24 mouse cellular contexts compared by ENCODE assay signal in the genomic region with DNA sequence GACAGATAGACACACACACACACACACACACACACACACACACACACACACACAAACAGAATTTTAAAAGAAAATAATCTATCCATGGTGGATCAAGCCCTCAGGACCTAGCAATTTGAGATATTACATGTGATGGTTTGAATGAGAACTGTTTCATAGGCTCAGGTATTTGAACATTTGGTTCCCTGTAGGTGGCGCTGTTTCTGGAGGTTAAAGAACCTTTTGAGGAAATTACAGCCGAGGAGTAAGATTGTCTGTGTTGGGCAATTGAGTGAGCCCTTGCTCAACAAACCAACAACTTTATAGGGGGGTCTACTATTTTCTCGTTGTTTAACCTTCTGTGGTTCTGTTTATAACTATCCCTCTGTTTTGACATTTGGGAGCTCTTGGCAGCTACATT.
DNase-seq lines count a peak whose midpoint lies in the region; ATAC-seq and TF ChIP-seq lines count a peak whose summit lies in the region.
"Had no signal": no experiment of that assay in that cellular context is flagged by ENCODE, and none has a peak within 500 bp of the region (broad histone marks: within the 10 kb centered on the region; RNA-seq: fewer than 3 reads in every experiment).

No protein-coding gene starts in this region.

- no peak for TF ChIP-seq POLR2A in CH12.LX (IDR thresholded peaks at IDR 0.05; ENCODE audit: low read depth, low read length)
- no peak for TF ChIP-seq POLR2A in brain, embryonic 14.5 days (IDR thresholded peaks at IDR 0.05; ENCODE audit: borderline replicate concordance, extremely low read depth, insufficient read depth, insufficient read length, poor library complexity, severe bottlenecking)

- TF ChIP-seq EP300 in CH12.LX (IDR thresholded peaks at IDR 0.05; ENCODE audit: low read length) = no peak

- WGBS in lung, embryonic 14.5 days = 60% methylated on average over 3 of the region's 3 CpGs
- WGBS in liver, embryonic 12.5 days (ENCODE audit: insufficient replicate concordance) = 50% methylated on average over 3 of the region's 3 CpGs

- no peaks in the 10 kb centered on the region for H3K27me3 ChIP-seq in lung, embryonic 14.5 days (ENCODE audit: insufficient read depth, low read length)
- H3K27me3 ChIP-seq in CH12.LX (replicated peaks) = no peaks in the 10 kb centered on the region
- no peaks in the 10 kb centered on the region for H3K27me3 ChIP-seq in liver, embryonic 12.5 days (replicated peaks)
- H3K27me3 ChIP-seq: embryonic facial prominence, embryonic 12.5 days; forebrain, embryonic 12.5 days; hindbrain, embryonic 13.5 days; intestine, embryonic 15.5 days had no signal

- H3K4me1 ChIP-seq in lung, embryonic 14.5 days (ENCODE audit: insufficient read depth) = no peaks in the 10 kb centered on the region
- H3K4me1 ChIP-seq in CH12.LX (ENCODE audit: control insufficient read depth in 1 of 2, insufficient read depth in 2 of 2) = no peaks in the 10 kb centered on the region
- no peaks in the 10 kb centered on the region for H3K4me1 ChIP-seq in liver, embryonic 12.5 days
- H3K4me1 ChIP-seq: embryonic facial prominence, embryonic 12.5 days; forebrain, embryonic 12.5 days; heart, embryonic 10.5 days; hindbrain, embryonic 13.5 days; intestine, embryonic 15.5 days had no signal

- H3K4me3 ChIP-seq in lung, embryonic 14.5 days (ENCODE audit: low read depth, low read length) = no peak overlapping the region
- no peak overlapping the region for H3K4me3 ChIP-seq in CH12.LX (replicated peaks in 1 of 3; ENCODE audit: low read depth in 2 of 3, low read length in 2 of 3, poor library complexity in 1 of 3)
- no peak overlapping the region for H3K4me3 ChIP-seq in liver, embryonic 12.5 days
- H3K4me3 ChIP-seq: embryonic facial prominence, embryonic 12.5 days; forebrain, embryonic 12.5 days; heart, embryonic 10.5 days; hindbrain, embryonic 13.5 days; intestine, embryonic 15.5 days had no signal

- dilution Hi-C loops in CH12.LX (cut with MboI; ENCODE audit: extremely low pct_ligation_motif_present, extremely low pct_unique_long_range_greater_than_20kb, low sequenced_read_pairs) = no loop called here

- H3K27ac ChIP-seq in lung, embryonic 14.5 days (ENCODE audit: low read depth) = no peak overlapping the region
- H3K27ac ChIP-seq in CH12.LX (ENCODE audit: insufficient read depth, low read depth) = no peak overlapping the region
- no peak overlapping the region for H3K27ac ChIP-seq in liver, embryonic 12.5 days
- H3K27ac ChIP-seq: embryonic facial prominence, embryonic 12.5 days; forebrain, embryonic 12.5 days; heart, embryonic 10.5 days; hindbrain, embryonic 13.5 days; intestine, embryonic 15.5 days had no signal

- DNase-seq in lung, embryonic 14.5 days = peak; percentile 14
- DNase-seq in lung, postnatal 36 days = no peak
- DNase-seq in CH12.LX (ENCODE audit: extremely low read depth) (peak; percentile 28), NIH3T3 (ENCODE audit: low read depth) (peak; percentile 6)
- peak; percentile 10 for DNase-seq in brain, embryonic 14.5 days (ENCODE audit: low read depth)
- DNase-seq in cerebellum, postnatal 36 days = no peak
- no peak for DNase-seq in urinary bladder, postnatal 36 days (ENCODE audit: low spot score in 2 of 2)
- DNase-seq: adrenal gland, adult 8-10 months; adrenal gland, postnatal 36 days; B cell, adult 2 months; cerebellum, adult 11 months; cerebellum, adult 8-10 months; gastrocnemius, postnatal 10 days; heart, adult 18-20 months; heart, postnatal 10 days; heart, postnatal 4 days had no signal

- no peak for TF ChIP-seq CTCF in lung, embryonic 14.5 days (IDR thresholded peaks at IDR 0.05; ENCODE audit: low read depth)
- TF ChIP-seq CTCF in CH12.LX (conservative IDR thresholded peaks at IDR 0.05 in 1 of 2, IDR thresholded peaks at IDR 0.05 in 1 of 2; ENCODE audit: low read depth in 2 of 2, low read length in 2 of 2) = peak in 1 of 2 experiments; percentile 45; a peak in 2 of 4 replicates
- TF ChIP-seq CTCF in brain, embryonic 14.5 days (IDR thresholded peaks at IDR 0.05; ENCODE audit: borderline replicate concordance, extremely low read depth, insufficient read depth, insufficient read length) = no peak

- in situ Hi-C loops in CH12.LX (cut with MboI; ENCODE audit: low pct_ligation_motif_present, low pct_unique_long_range_greater_than_20kb, low sequenced_read_pairs) = no loop called here

- no peak overlapping the region for H3K9ac ChIP-seq in lung, embryonic 14.5 days
- no peak overlapping the region for H3K9ac ChIP-seq in CH12.LX (ENCODE audit: insufficient read depth, low read depth)
- no peak overlapping the region for H3K9ac ChIP-seq in liver, embryonic 12.5 days
- H3K9ac ChIP-seq: embryonic facial prominence, embryonic 12.5 days; forebrain, embryonic 12.5 days; hindbrain, embryonic 13.5 days; intestine, embryonic 15.5 days had no signal

- H3K4me2 ChIP-seq in lung, embryonic 14.5 days = no peak overlapping the region
- H3K4me2 ChIP-seq in CH12.LX (ENCODE audit: insufficient read depth, low read depth, poor library complexity, severe bottlenecking) = no peak overlapping the region
- no peak overlapping the region for H3K4me2 ChIP-seq in liver, embryonic 12.5 days
- H3K4me2 ChIP-seq: embryonic facial prominence, embryonic 12.5 days; forebrain, embryonic 12.5 days; hindbrain, embryonic 13.5 days; intestine, embryonic 15.5 days had no signal

- no peaks in the 10 kb centered on the region for H3K36me3 ChIP-seq in lung, embryonic 14.5 days (ENCODE audit: insufficient read depth)
- no peaks in the 10 kb centered on the region for H3K36me3 ChIP-seq in CH12.LX (replicated peaks in 1 of 2; ENCODE audit: control insufficient read depth in 1 of 2, insufficient read depth in 1 of 2, low read length in 1 of 2)
- H3K36me3 ChIP-seq in liver, embryonic 12.5 days = no peaks in the 10 kb centered on the region
- H3K36me3 ChIP-seq: embryonic facial prominence, embryonic 12.5 days; forebrain, embryonic 12.5 days; heart, embryonic 10.5 days; hindbrain, embryonic 13.5 days; intestine, embryonic 15.5 days had no signal

- no peaks in the 10 kb centered on the region for H3K79me2 ChIP-seq in CH12.LX (replicated peaks; ENCODE audit: control insufficient read depth, extremely low read depth, insufficient read depth, poor library complexity, severe bottlenecking)

- ATAC-seq in lung, embryonic 14.5 days (ENCODE audit: insufficient read depth) = no peak
- ATAC-seq in liver, embryonic 12.5 days = no peak
- ATAC-seq: CD4-positive, CD25-positive, alpha-beta regulatory T cell, adult 4 months; forebrain, embryonic 16.5 days; intestine, embryonic 15.5 days had no signal

- TF ChIP-seq RAD21 in CH12.LX (IDR thresholded peaks at IDR 0.05; ENCODE audit: low read depth, low read length) = no peak; the same call in none of the 2 replicates

- no peaks in the 10 kb centered on the region for H3K9me3 ChIP-seq in lung, embryonic 14.5 days (ENCODE audit: low read depth, low read length)
- H3K9me3 ChIP-seq in CH12.LX (replicated peaks; ENCODE audit: low read length) = no peaks in the 10 kb centered on the region
- no peaks in the 10 kb centered on the region for H3K9me3 ChIP-seq in liver, embryonic 12.5 days (replicated peaks)
- H3K9me3 ChIP-seq: embryonic facial prominence, embryonic 12.5 days; forebrain, embryonic 12.5 days; heart, embryonic 10.5 days; hindbrain, embryonic 13.5 days; intestine, embryonic 15.5 days had no signal

TF ChIP-seq in CH12.LX, 34 proteins besides CTCF, POLR2A, EP300 and RAD21:
- no peak for TF ChIP-seq USF1 (IDR thresholded peaks at IDR 0.05; ENCODE audit: low read depth, low read length)
- TF ChIP-seq SMC3 (IDR thresholded peaks at IDR 0.05; ENCODE audit: low read depth, low read length) = no peak
- no peak for TF ChIP-seq MEF2A (IDR thresholded peaks at IDR 0.05; ENCODE audit: borderline replicate concordance, low read depth, low read length)
- no peak for TF ChIP-seq NELFE (IDR thresholded peaks at IDR 0.05; ENCODE audit: low read depth, low read length)
- no peak for TF ChIP-seq TBP (conservative IDR thresholded peaks at IDR 0.05; ENCODE audit: low read depth, low read length)
- no peak for TF ChIP-seq SIN3A (IDR thresholded peaks at IDR 0.05; ENCODE audit: low read length)
TF ChIP-seq in CH12.LX: peak in this region for 0.

Comparison
In these comparisons a context has a peak if more than half of its experiments do, and no peak if none do; other contexts are left out.
1. DNase-seq: peak in lung, embryonic 14.5 days (single experiment), CH12.LX (single experiment), NIH3T3 (single experiment) and brain, embryonic 14.5 days (single experiment); none in lung, postnatal 36 days (single experiment), cerebellum, postnatal 36 days (0 of 2) and urinary bladder, postnatal 36 days (0 of 2).